Mouse (Mus musculus): ENCODE measurements around the gene Ndufv3.

The Ndufv3 gene

DNA sequence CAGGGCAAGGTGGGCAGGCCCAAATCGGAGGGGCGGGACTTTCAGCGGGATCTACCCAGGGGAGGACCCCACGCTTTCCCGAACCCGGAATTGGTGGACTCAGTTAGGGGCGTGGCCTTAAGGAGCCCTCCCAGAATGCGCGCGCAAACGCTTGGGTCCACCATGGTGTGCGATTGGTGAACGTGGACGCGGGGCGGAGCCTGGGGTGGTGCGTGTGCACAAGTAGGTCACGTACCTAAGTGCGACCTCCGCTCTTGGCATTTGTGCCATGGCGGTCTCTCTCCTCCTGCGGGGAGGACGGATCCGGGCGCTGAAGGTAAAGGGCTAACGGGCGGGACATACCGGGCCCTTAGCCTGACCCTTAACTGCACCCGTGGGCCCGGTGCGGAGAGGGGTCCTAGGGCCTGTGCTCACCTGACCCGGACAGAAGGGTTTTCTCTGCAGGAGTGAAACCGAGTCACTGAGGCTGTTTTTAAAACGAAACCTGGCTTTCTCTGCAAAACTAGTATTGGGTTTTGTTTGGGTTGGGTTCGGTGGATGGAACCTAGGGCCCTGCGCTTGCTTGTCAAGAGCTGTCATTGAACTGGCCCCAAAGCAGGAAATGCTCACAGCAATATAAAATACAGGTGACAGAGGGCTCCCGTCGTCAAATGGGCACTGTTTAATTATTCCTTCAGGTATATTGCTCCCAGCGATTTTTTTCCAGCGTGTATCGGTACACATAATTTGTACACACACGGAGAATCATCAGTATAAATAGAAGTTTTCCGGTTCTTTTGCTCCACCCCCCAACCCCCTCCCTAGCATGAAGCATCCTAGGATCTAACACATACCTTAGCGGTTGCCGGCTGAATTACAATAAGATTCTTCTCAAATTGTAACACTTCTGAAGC lies at the start of gene Ndufv3, which contains the start of gene Wdr4:
Gene Ndufv3 (plus strand): TSS at position 170 of the 893 bp plus-strand sequence.
Gene Wdr4 (minus strand): TSS at position 35 of the 893 bp plus-strand sequence.
- peak; percentile 99 for DNase-seq (ENCODE audit: low spot score)

DNA sequence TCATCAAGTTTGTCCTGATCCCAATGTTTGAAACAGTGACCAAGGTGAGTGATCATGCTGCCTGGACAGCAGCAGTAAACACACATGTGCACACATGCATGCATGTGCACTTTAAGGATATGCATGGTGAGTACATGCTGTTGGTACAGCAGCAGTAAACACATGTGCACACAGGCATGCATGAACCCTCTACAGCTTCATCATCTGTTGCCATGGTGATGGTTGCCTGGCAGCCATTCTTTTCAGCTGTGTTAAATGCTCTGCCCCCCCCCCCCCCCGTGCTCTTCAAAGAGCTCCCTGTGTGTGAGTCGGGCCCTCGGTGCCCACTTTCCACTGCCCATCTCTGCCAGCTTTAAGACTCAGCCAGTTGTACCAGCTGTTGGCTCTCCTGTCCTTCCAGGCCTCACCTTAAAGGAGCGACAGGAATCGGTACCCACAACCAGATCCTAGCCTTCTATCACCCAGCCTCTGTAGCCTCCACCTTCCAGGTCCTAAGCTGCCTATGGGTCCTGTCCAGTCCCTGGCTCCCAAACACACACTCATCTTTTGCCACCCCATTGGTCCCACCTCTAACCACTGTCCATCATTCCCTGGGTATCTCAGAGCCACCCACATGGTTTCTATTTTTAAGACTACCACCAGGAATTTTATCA lies 49.0 kb upstream of the Ndufv3 start:
- DNase-seq (ENCODE audit: low spot score) = no peak

- DNase-seq (ENCODE audit: low spot score) = no peak
Measured at GRCm38 (mm10) chr17:31474388-31474787, 45.5 kb upstream of the Ndufv3 start.

- no peak for DNase-seq (ENCODE audit: low spot score)
Measured at GRCm38 (mm10) chr17:31478606-31479005, 41.3 kb upstream of the Ndufv3 start.

DNA sequence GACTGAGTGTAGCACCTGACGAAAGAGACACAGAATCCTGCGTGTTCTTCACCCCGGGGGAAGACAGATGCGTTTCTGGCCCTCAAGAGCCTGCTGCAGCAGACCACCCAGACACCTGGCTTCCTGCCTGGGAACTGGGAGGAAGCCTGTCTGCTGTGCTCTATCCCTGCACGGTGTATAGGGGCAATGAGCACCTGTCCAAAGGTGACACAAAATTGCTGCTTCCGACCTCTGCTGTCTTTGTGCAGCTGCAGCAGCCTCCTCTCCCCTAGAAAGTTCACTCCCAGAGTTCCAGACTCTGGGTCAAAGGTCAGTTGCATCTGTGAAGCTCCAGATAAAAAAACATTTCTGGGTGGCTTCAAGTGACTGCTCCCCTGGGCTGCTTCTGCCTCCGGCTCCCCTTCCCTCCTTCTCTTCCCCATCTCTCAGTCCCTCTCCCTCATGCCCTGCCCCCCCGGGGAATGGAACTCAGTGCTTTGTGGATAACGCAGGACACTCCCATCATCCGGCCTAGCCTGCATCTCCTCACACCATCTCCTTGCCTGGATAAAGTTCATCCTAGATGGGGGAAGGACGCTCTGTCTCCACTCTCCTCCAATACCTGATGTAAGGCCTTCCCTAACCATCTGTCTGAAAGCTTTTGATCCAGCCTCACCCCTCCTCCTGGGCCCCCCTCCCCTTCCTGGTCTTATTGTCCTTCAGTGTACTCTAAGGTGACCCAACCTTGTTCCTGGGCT lies 40.6 kb upstream of the Ndufv3 start:
- DNase-seq (ENCODE audit: low spot score) = no peak

DNA sequence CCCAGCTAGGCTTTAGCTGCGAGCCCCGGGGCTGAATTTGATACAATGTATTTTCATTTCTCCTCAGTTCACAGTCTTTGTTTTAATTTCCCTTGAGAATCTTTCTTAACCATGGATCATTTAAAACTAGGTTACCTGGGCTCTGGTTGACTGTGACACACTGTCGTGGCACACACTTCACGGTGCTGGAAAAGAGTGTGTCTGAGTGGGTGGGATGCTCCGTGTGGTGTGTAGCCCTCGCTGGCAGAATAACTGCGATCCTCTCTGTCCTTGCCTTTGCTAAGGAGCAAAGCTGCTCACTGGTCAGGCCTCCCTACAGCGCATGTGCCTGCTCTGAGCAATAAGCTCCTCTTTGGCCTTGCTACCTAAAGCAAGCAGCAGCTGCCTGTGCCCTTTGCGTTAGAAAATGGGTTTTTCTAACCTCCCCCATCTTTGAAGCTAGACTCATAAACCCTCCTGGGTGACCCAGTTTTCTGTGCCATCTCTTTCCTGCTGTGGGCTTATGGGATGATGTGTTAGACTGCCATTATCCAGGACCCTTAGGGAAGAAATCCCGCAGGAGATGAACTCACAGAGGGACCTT lies 33.2 kb upstream of the Ndufv3 start:
- DNase-seq (ENCODE audit: low spot score) = no peak

DNA sequence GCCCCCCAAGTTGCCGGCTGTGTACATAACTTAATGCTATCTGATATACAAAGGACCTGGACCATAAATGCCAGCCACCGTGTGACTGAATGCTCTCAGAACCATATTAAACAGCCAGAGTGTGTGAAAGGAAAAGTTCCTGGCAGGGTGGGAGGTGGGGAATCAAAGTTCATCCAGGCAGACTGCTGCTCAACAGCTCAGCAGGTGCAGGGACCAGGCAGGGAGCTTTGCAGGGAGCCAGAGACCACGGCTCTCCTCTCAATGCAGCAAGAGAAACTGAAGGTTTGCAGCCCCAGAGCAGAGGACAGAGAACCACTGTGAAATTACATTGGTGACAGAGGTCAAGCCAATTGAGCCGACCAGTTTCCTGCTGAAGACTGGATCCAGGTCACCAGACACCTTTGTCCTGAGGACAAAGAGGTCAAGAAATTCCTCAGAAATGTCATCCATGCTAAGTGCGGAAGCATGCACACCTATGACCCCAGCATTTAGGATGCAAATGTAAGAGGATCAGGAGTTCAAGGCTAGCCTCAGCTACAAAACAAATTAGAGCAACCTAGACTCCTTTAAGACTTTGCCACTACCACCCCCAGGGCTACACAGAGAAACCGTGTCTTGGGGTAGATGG lies 32.4 kb upstream of the Ndufv3 start:
- no peak for DNase-seq (ENCODE audit: low spot score)

DNA sequence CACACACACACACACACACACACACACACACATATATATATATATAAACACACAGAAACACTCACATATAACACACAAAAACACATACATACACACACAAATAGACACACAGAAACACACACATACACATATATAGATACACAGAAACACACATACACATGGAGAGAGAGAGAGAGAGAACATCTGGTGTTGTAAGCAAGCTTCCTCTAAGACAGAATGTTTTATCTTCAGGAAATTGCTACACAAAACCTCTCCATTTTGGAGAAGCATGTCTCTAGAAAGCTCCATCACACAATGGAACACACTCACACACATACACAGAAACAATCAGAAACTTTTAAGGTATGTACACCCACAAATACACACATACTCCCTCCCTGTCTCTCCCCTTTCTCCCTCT lies 28.6 kb upstream of the Ndufv3 start:
- DNase-seq (ENCODE audit: low spot score) = no peak

GRCm38 (mm10) chr17:31492416-31492815 lies 27.5 kb upstream of the Ndufv3 start:
- peak; percentile 70 for DNase-seq (ENCODE audit: low spot score)

GRCm38 (mm10) chr17:31494989-31495388 lies 24.9 kb upstream of the Ndufv3 start:
- DNase-seq (ENCODE audit: low spot score) = no peak

- no peak for DNase-seq (ENCODE audit: low spot score)
Measured at GRCm38 (mm10) chr17:31497726-31498125, 22.2 kb upstream of the Ndufv3 start.

GRCm38 (mm10) chr17:31499725-31500124 lies 20.2 kb upstream of the Ndufv3 start:
- no peak for DNase-seq (ENCODE audit: low spot score)

DNA sequence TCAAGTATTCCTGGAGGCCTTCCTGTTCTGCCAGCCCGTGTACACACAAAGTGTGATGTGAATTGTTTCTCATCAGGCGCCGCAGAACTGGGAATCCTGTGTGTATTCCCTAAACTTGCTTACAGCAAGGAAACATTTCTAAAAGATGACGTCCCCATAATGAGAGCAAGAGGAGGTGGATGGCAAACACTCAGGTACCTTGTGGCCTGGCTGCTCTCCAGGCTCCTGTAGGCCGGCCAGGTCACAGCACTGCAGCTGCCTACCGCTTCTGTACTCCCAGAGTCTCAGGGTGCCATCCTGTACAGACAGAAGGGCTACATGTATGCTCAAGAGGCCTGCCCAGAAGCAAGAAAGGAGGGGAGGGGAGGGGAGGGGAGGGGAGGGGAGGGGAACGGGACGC lies 19.5 kb upstream of the Ndufv3 start:
- DNase-seq (ENCODE audit: low spot score) = no peak

DNA sequence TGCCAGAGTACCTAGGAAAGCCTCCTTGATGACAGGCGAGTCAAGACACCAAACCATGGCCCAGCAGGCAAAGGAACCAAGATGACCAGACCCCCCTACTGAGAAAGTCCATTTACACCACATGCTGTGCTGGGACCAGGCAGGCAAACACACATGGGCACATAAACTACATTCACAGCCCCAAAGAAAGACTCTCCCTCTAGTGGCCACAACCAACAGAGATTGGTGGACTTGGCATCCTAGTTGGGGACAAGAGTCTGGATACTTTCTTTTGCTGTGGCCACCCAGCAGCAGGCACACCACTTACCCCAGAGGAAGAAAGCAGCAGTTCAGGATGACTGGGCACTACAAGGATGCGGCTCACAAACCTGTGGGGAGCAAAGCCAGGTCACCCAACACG lies 19.0 kb upstream of the Ndufv3 start:
- DNase-seq (ENCODE audit: low spot score) = no peak

DNA sequence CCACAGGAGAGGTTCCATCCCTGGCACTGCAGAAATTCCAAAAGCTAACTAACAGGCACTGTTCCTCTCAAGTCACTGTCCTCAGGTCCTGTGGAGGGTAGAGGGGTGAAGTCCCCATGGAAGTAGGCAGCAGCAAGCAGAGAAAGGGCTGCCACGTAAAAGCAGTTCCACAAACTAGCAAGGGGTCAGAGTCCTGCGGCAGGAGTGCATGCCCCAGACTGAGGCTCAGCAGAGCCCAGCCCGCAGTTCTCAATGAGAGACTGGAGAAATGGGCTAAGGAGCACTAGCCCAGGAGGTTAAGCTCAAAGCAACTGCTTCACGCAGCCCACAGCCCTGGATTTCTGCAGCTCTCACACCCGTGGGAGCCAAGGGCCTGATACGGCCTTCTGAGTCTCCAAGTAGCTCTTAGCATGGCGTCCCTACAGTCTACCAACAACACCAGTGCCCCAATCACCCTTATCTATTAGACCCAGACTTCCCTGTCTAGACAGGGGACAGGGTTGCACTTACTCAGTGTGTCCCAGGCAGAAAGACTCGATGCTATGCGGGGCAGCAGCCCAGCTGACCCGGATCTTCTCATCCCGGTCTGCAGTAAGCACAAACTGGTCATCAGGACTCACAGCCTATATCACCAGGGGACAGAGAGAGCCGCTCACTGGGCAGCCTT lies 17.5 kb upstream of the Ndufv3 start:
- no peak for DNase-seq (ENCODE audit: low spot score)

DNA sequence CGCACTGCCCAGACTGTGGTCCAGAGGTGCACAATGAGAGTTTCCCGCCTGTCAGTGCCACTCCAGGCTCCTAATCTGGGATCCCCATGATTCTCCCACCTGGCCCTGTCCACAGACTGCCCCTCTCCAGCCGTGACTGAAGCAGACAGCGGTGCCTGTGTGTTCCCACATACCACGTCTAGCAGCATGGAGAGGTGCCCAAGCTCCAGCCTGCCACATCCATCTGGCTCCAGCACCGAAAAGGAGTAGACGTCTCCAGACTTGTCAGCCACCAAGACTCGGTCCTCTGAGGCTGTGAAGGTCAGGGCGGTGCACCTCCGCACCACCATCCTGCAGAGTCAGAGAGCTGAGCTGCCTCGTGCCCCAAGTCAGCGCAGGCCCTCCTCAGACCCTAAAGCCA lies 16.6 kb upstream of the Ndufv3 start:
- no peak for DNase-seq (ENCODE audit: low spot score)

GRCm38 (mm10) chr17:31503936-31504335 lies 16.0 kb upstream of the Ndufv3 start:
- DNase-seq (ENCODE audit: low spot score) = no peak

- no peak for DNase-seq (ENCODE audit: low spot score)
Measured at GRCm38 (mm10) chr17:31505013-31505412, 14.9 kb upstream of the Ndufv3 start.

DNA sequence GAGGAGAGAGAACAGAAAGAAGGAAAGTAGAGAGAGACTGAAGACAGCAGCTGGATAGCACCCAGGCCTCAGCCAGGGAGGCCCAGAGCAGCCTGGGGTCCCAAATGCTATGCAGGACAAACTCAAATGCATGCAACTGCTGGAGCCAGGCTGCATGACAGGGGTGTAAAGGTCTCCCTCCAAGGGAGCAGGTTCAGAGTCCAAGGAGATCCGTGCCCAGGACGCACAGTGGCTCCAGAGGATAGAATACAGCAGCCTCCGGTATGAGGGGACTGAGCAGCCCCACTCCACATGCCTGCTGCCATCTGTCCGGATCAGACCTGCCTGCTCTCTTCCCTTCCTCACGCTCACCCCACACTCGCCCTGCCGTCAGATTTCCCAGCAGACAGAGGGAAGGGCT lies 13.6 kb upstream of the Ndufv3 start:
- DNase-seq (ENCODE audit: low spot score) = no peak

GRCm38 (mm10) chr17:31510944-31511343 lies 9.0 kb upstream of the Ndufv3 start:
- no peak for DNase-seq (ENCODE audit: low spot score)

DNA sequence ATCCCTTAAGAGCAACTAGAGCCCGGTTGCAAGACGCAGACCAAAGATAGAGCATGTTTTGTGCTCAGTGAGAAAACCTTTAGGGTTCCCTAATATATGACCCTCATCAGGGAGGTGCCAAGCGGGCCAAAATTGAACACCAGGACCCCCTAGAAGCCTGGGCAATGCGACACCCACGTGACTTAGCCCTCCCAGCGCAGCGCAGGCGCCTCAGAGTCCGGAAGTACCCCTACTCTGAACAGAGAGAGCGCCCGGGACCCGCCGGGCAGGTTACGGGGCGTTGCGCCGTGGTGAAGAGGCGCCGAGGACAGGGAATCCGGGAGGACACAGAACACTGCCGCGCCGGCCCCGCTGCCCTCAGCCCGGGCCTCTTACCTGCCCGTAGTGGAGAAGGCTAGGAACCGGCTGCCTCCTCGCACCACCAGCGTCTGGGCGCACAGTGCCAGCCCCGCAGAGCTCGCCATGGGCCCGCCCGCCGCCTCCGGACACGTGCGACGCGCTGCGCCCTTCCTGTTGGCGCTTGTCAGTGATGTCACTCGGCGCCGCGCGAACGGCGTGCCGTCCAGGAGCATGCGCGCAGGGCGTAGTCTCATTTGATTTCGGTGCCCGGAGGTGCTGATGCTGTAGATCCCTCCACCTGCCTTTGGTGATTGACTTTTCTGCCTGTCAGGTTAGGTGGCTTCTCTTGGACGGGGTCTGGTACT lies 8.0 kb upstream of the Ndufv3 start:
- DNase-seq (ENCODE audit: low spot score) = peak; percentile 89

Measured in T-cell, adult 2 months (primary cell).